Mouse (Mus musculus) left cerebral cortex, postnatal 14 days (tissue): ENCODE results near the gene Tlnrd1. TPM values are rescaled to one million over a fixed set of nuclear protein-coding genes. Genes with fewer than 3 reads are reported as not detected.

Experiments
- DNase-seq, 2 experiments: peaks; one replicate each; pipeline ENCODE4 v3.0.0; 2021 to 2022; ENCODE audit warnings: low spot score in 2 of 2, mixed read lengths in 1 of 2
- intact Hi-C: fragments of 180-260 bp; cut with DNase I; formaldehyde crosslinking; loops from one replicate; pipeline ENCODE4 v1.15.1; 2025
- total RNA-seq, 2 experiments: library from RNA; stranded (reverse); gene quantifications; 2 replicates each; pipeline ENCODE4 v1.2.3; 2021

Gene Tlnrd1
- total RNA-seq, 2 experiments from 2014 or later = 18.5 to 20.7 TPM

DNA sequence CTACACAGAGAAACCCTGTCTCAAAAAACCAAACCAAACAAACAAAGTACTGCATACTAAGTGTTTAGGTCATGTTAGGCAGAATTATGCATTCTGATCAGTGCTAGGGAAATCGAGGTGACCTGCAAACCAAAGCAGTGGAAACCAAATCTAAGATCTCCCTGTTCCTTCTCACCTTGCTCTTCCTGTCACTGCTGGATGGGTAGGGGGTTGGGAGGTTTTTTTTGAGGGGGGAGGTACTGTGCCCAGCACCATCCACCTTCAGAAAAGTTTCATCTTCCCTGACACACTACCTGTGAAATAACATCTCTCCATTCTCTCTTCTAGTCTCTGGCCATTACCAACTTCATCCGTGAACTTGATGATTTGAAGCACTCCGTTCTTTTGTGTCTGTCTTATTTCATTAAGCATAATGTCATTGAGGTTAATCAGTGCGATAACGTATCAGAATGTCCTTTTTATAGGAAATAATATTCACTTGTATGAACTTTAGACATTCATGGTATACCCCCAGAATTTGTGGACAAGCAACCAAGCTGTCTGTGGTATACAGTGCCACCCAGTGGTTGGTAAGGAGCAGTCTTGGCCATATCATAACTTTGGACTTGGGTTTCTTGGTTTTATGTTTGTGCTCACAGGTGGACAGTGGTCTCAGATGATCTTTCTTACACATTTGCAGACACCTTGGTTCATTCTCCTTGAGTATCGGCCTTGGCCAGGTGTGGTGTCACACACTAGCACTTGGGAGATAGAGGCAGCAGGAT lies 2.4 kb upstream of the Tlnrd1 start:
- intact Hi-C loops = loop anchor here (10.0 kb wide), 1 partner anchor 322 kb away; no protein-coding TSS in a partner anchor
- DNase-seq = no peak

DNA sequence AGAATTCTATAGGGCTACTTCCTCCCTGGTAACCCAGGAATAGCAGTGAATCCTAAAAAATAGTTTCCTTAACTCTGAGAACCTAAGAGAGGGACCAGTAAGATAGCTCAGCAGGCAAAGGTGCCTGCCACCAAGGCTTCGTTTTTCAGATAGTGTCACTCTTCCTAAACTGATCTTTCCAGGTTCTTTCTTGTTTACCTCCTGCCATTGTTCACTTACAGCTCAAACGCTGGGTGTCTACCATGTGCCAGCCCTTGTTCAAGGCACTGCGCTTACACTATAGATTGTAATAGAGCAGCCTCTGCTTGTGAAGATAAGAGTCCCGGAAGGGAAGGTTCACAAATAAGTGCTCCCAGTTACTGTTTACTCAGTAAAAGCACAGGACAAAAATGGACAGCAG lies 1.7 kb upstream of the Tlnrd1 start:
- intact Hi-C loops = loop anchor here (10.0 kb wide), 1 partner anchor 321 kb away; no protein-coding TSS in a partner anchor
- DNase-seq = no peak

DNA sequence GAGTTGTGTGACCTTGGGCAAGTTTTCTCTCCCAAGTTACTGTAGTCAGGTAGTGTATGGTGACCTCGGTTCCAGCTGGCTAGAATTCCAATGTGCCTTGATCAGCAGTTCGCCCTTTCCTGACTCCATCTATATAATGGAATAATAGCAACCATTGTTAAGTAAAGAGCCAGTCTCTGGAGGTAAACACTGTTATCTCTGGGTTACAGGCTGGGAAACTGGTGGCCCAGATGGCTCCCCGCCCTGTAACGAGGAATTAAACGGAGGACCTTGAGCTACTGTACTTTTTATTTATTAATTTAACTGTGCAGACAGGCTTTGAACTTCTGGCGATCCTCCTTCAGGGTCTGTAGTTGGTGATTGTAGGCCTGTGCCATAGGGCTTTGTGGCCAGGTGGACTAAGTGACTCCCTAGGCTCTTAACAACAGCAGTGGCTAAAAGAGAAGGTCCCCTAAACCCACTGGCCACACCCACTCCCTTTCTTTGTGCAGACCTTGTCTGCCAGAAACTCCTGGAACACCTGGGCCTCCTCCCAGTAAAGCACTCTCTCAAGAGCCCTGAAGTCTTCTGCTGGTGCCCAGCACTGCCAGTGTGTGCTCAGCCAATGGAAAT lies 922 bp upstream of the Tlnrd1 start:
- DNase-seq = no peak
- intact Hi-C loops = loop anchor here (5.0 to 10.0 kb wide), 2 partner anchors 73 to 320 kb away; no protein-coding TSS in a partner anchor

DNA sequence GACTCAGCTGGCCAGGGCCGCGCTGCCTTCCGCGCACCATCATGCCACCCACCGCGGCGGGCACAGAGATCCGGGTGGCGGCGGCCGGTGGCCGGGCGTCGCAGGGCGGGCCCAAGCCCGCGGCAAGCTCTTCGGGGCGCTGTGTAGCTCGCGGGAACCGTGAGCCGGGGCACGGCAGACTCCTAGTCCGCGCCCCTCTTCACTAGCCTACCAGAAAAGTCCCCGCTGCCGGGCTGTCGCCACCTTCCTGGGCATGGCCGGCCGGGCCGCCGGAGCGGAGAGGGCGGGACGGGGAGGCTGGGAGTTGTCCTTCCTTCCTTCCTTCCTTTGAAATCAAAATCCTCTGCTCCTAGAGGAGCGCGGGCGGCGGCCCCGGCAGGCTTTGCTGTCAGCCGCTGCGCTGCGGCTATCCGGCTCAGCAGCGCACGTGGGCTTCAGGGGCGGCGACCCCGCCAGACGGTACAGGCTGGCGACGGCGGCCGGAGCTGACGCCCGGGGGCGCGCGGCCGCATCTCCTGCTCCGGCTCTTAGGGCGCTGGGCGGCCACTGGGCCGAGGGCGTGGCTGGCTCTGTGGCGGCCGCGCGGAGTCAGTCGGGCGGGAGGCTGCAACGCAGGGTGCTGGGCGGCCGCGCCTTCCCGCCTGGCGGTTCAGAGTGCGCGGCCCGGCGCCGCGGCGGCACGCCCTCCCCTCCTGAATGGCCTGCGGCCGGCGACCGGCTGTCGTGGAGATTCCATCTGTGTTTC lies 657 bp downstream of the Tlnrd1 start:
- intact Hi-C loops = loop anchor here (5.0 to 10.0 kb wide), 2 partner anchors 71 to 319 kb away; no protein-coding TSS in a partner anchor
- DNase-seq = peak; percentile 38 to 50

DNA sequence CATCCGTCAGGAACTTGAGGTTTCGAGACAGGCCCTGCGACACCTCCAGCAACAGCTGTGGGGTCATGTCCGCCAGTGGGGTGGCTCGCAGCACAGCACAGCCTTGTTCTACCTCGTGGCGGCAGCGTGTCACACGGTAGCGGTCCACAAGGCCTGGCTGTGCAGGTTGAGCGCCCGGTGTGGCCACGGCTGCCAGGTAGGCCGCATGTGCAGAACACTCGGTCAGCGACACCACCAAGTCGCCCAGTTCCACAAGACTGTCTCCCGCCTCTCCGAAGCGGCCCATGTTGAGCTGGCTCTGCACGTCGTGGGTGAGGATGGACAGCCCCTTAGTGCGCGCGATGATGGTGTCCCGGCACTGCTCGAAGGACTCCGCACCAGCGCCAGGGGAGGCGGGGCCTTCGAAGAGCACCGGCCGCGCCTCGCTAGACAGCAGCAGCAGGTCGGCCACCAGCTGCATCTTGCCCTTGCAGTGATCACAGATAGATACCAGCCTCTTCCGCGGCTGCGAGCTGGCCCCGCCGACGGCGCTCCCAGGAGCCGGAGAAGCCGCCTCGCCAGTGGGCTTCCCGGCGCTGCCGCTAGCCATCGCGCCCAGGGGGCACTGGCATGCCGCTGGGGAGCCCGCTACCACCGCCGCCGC lies 1.4 kb downstream of the Tlnrd1 start:
- DNase-seq = peak; percentile 24 to 34
- intact Hi-C loops = loop anchor here (5.0 to 10.0 kb wide), 2 partner anchors 70 to 318 kb away; no protein-coding TSS in a partner anchor

DNA sequence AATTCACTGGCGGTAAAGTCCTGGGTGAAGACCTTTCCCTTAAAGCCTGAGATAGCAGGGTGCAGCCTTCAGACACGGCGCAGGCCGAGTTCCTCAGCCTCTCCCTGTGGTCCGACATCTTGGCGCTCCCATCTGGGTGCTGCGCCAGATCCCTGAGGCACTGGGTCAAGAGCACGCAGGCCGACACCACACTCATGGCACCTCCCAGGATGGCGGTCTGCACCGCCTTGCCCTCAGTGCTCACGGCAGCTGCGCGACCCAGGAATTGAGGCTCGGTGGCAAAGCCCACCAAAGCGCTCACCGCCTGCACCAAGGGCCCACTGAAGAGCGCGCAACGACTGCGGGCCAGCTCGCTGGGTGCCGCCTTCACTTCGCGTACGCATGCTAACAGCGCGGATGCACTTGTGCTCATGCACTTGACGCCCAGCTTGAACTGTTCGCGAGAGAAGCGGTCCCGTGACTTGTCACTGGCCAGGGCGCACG lies 1.9 kb downstream of the Tlnrd1 start:
- DNase-seq = no peak
- intact Hi-C loops = loop anchor here (5.0 to 10.0 kb wide), 2 partner anchors 70 to 317 kb away; no protein-coding TSS in a partner anchor

DNA sequence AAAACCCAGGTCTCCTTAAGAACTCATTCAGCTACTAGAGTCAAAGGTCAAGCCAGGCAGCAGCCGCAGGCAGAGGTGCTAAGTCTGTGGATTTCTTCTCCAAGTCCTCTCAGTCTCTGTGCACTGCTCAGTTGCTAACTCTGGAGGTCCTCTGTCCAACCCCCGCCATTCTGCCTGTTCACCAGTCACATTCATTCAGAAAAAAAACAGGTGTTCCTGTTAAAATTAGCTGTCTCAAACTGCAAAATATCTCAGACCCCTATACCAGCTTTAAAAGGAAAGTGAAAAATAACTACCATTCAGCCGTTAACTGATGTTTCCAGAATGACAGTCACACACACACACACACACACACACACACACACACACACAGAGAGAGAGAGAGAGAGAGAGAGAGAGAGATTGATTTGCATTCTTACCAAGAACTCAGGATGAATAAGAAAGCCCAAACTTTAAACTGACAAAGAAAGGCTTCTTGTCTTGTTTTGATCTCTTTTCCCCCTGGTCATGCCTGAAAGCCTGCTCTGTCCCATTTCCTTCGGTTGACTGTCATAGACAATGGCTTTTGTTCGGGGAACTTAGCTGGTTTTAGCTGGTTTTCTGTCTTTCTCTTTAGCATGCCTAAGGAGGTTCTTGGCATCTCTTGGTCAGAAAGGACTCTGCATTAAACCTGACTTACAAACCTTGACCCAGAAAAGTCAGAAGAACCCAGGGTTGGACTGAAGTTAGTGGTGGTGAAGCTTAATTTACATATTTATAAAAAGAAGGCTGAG lies 5.2 kb downstream of the Tlnrd1 start:
- intact Hi-C loops = no loop called here
- peak; percentile 30 to 52 for DNase-seq

DNA sequence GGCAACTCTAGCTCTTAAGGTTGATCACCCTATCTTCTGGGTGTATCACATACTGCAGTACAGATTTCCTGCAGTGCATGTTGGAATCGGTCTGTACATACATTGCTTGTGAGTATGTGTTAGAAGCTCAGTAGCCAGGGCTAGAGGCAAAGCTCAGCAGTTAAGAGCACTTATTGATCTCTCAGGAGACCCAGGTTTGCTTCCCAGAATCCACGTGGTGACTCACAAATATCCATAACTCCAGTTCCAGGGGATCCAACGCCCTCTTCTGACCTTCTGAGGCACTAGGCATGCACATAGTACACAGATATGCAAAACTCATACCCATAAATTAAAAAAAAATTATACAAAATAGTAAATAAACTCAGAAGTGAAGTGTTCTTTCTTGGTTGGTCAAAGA lies 7.0 kb downstream of the Tlnrd1 start:
- intact Hi-C loops = no loop called here

DNA sequence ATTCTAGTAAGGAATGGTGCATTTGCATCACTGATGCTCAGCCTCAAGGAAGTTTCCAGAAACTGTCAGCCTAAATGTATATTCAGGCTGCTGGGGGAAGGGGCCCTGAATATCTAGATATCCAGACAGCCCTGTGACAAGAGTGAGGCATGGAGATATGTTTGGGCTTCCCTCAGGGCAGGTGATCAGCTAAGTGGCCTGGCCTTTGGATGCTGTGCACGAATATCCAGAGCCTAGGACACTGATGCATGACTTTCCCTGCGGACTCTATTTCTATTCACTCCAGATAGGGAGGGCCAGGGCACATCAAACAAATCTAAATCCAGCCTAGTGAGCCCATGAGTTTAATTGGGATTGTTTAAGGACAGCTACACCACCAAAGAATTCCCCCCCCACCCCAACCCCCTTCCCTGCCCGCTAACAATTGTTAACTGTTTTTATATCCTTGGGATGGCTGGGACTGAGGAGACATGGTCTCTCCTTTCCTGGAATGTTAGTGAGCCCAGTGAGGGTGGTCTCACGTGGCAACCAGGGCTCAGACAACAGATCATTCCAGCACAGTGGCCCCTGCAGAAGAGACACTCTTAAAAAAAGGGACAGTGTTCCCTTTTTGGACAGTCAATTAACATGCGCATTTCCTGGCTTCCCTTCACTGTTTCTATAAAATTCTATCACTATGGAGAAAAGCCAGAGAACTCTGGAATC lies 14.1 kb downstream of the Tlnrd1 start:
- no peak for DNase-seq
- intact Hi-C loops = no loop called here

More for the DNA sequence above, 7.0 kb downstream of the Tlnrd1 start:
- DNase-seq = no peak

DNA sequence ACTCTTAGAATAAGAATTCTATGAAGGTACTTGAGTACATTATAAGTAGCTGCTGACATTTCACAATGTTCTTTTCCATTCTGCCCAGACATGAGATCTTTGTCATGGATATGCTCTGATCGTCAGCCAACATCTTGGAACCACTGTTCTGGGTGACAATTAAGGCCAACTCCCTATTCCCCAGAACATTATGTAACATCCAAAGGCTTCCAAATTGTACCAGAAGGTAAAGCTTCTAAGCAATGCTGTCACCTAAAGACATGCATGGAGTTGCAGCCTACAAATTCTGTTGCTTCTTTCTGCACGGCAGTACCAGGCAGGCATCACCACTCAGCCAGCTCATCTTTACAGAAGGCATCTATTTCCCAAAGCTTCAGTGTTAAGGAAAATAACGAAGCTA lies 15.9 kb downstream of the Tlnrd1 start:
- peak in 1 of 2 experiments; percentile 42 for DNase-seq
- intact Hi-C loops = no loop called here

DNA sequence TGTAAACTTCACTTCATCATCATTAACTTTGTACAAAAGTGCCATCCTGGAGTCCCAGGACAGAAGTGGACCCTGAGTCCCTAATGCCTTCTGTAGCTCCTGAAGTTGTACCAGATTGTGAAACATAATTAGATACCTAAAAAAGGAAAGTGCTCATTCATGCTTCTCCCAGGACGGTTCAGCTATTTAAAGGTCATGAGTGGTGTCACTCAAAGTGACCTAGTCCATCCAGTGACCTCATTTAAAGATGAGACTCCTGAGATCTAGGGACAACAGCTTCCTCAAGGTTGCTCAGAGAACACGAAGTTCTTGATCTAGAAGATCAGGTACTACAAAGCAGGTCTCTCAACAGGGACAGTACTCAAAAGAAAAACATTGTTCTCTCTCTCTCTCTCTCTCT lies 20.6 kb downstream of the Tlnrd1 start:
- intact Hi-C loops = no loop called here
- DNase-seq = no peak

DNA sequence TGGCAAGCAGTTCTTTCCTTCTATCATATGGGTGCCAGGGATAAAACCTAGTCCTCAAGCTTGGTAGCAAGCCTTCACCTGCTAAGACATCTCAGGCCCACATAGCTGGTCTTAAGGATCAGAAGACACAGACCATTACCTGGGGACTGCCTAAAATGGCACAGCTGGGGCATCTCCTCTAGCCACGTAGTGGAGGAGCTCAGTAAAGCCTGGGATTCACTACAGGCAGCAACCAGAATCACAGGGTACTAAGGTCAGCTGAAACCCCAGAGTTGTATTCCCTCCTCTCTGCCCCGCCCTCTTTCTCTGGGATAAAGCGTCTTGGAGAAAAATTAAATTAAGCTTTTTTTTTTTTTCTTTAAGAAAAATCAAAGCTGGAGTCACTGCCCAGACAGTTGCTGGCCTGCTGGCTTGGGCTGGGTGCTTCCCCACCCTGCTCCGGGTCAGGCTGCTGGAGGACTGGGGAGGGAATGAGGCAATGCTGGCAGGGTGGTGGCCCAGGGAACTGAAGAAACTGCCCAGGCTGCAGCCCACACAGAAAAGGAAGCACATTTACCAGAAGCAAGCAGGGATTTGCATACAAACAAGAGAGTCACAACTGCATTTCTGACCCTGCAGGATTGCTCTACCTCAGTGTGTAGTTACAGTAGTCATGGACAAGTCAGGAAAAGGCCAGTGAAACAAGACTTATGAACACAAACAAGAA lies 24.6 kb downstream of the Tlnrd1 start:
- no peak for DNase-seq
- intact Hi-C loops = no loop called here

DNA sequence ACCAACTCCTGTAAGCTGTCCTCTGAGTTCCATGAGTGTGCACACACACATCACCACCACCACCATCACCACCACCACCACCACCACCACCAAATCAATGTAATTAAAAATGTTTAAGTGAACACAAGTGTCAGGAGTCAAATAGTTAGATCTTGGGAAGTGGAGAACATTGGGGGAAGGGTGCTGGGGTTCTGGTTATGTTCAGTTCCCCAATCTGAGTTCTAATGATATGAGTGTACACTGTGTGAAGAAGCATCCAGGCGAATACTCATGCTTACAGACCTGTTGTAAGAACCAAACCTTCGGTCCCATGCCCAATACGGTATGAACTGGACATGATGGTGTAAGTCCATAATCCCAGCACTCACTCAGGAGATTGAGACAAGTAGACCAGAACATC lies 26.2 kb downstream of the Tlnrd1 start:
- no peak for DNase-seq
- intact Hi-C loops = no loop called here

DNA sequence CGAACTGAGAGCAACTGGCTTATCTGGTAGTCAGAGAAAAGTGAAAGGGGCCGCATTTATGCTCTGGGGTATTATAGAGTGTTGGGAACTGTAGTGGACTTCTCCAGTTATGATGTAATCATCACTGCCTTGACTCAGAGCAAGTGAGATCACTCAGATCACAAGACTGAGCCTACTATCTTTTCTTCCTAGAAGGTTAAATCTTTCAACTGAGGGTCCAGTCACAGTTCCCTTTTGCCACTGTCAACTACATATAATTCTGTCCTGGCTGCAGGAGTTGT lies 27.0 kb downstream of the Tlnrd1 start:
- DNase-seq = no peak
- intact Hi-C loops = no loop called here

DNA sequence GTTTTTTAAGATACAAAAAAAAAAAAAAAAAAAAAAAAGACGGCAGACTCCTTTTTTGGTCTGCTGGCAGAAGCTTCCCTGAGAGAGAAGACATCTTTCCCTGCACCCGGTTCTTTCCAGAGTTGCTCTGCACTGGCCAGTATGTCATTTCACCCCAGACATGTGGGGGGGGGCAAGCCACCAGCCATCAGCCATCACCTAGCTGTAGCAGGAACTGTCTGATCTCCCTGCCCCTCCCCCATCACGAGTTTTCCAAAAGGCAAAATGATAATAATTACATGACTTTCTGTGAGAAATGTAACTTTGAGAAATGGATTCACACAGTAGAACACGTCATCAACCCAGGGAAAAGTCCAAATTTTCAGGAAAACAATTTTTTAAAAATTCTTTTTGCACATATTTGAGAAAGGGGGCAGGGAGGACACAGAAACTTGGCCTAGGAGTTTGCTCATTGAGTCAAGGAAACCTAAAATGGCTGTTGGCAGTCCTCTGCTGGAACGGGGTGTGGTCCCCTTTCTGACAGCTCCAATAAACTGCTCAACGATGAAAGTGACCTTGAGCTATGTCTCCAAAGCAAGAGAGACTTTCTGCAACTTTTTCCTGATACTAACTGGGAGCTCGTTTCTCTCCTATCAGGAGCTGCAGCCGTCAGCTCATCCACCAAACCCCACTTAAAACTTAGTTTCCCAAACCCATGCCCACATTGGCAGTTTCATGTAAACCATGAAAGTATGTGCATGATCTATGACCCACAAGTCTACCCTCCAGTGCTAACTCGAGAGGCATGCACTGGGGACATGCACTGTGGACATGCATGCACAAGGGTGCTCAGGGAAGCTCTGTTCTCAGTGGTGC lies 27.5 kb downstream of the Tlnrd1 start:
- DNase-seq = no peak
- intact Hi-C loops = no loop called here

DNA sequence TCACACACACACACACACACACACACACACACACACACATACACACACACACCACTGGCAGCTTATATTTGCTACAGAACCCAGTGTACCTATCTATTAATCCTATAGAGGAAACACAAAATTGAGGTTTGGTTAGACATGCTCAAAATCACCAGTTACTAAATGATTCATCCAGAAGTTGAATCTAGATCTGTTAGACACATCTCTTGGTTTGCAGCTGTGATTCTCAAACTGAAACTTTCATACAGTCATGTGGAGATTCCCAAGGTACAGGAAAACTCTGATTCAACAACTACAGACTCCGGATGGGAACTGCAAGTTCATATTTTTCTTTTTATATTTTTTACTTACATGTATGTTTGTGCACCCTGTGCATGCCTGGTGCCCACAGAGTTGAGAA lies 28.9 kb downstream of the Tlnrd1 start:
- intact Hi-C loops = no loop called here
- DNase-seq = no peak
